Mouse (Mus musculus): ENCODE measurements around the gene Mllt1.

Mllt1 gene

DNA sequence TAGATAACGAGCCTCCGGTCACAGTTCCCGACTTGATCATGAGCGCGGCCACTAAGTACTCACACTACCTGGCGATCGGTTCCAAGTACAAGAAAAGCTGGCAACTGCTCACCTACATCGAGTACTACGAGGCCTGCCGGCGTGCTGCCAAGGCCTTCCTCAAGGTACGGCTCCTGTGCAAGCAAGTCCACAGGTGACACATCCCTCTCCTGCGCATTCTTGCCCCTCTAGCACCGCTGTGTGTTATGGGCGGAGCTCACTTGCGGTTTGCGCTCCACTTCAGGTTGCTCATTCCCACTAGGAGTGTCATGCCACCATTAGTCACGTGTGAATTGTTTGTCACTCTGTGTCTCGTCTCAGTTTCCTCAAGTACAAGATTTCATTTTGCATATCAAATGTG lies 57.8 kb downstream of the Mllt1 start:
- DNase-seq (ENCODE audit: low spot score in 2 of 2) = no peak

DNA sequence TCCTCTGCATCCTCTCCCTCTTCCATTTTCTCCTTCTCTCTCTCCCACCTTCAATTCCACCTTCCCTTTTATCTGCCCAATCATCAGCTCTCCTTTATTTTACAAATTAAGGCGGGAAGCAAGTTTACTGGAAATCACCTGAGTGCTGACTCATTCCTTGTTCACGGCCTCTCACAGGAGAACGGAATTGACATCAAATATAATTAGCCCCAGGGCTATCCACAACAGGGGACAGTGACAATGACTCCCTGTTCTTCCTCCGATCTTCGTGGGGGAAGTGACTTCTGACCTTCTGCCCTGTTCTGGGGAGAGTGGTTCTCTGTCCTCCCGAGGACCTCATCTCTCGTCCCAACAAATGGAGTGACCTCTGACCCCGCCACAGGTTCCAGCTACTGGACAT lies 58.2 kb downstream of the Mllt1 start:
- DNase-seq (ENCODE audit: low spot score in 2 of 2) = no peak

- DNase-seq (ENCODE audit: low spot score in 2 of 2) = no peak
Measured at GRCm38 (mm10) chr17:56876465-56876864, 58.8 kb downstream of the Mllt1 start.

- DNase-seq (ENCODE audit: low spot score in 2 of 2) = no peak
Measured at GRCm38 (mm10) chr17:56874936-56875651, 60.1 kb downstream of the Mllt1 start, which contains the start of gene 1700061G19Rik. Gene 1700061G19Rik, plus strand, starts transcription at chr17:56875477.

GRCm38 (mm10) chr17:56874237-56874636 lies 61.0 kb downstream of the Mllt1 start, which contains the start of gene Acsbg2:
Gene Acsbg2, minus strand, starts transcription at chr17:56874447.
- no peak for DNase-seq (ENCODE audit: low spot score in 2 of 2)

DNA sequence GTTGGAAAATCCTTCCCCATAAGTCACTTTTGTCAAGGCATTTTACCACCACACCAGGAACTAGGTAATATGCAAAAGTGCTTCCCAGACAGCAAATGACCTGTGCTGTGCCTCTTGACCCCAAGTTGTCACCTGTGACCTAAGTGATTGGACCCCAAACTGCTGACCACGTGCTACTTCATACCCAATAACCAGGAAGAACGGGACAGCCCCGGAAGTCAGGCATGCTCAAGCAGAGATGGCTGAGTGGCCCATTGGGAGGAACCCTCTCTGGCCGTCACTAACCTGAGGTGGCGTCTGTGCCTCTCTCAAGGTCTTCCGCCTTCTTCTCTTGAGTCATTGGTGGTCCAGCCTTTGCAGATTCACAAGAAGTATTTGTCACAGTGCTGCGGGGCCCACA lies 62.7 kb downstream of the Mllt1 start:
- no peak for DNase-seq (ENCODE audit: low spot score in 2 of 2)

DNA sequence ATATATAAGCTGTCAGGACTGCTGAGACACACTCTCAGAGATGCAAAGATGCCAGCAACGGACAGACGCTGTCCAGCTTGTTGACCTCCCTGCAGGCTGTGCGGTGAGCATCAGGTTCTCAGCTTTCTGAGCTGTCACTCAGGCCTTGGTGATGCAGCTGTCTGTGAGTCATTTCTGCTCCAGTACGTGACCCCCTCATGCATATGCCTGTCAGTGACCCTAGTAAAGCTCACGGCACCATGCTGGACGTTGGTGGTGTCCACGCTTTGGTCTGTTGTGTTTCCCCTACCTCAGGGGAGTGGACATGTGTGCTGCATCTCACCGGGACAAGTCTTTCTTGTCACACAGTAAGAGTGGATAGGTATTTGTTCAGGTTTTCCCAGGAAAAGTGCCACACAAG lies 63.4 kb downstream of the Mllt1 start:
- no peak for DNase-seq (ENCODE audit: low spot score in 2 of 2)

DNA sequence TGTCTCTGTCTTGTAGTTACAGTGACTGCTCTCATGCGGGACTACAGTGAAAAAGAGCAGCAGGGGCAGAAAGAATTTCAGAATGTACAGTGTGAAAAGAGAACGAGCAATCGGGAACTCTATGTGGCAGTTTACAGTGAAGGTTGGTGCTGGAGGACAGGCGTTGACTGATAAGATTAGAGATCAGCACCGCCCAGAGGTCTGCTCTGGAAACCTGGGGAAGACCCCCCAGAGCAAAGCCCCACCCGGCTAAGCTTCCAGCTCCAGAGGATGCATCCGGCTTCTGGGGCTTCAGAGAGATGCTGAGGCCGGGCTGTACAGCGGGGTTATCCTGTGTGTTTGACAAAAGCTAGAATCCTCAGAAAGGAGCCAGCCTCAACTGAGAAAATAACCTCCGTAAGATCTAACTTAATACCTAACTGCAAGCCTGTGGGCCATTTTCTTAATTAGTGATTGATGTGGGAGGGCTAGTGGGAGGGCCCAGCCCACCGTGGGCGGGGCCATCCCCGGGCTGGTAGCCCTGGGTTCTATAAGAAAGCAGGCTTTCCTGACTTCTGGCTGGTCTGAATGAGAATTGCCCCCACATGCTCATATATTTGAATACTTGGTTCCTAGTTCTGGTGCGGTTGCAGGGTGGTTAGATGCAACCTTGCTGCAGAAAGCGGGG lies 64.8 kb downstream of the Mllt1 start:
- DNase-seq (ENCODE audit: low spot score in 2 of 2) = no peak

GRCm38 (mm10) chr17:56869481-56869977 lies 65.7 kb downstream of the Mllt1 start:
- no peak for DNase-seq (ENCODE audit: low spot score in 2 of 2)

DNA sequence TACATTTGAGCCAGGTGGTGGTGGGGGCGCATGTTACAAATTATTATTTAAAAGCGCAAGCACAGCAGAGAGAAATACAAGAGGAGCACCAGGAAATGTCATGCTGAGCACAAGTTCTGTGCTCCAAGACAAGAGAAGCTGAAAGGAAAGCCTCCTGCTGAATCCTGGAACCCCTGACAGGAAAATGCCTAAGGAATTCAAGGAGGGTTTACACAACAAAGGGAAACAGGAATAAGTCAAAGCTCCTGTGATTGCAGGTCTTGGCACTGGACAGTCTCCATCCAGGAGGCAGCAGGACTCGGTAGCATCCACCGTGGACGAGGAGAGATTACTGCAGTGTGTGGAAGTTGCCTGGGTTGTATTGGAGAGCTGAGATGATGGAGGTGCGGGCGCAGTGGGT lies 69.1 kb downstream of the Mllt1 start:
- DNase-seq (ENCODE audit: low spot score in 2 of 2) = no peak

- peak in 1 of 2 experiments; percentile 38 for DNase-seq (ENCODE audit: low spot score in 2 of 2)
Measured at GRCm38 (mm10) chr17:56861197-56861596, 74.0 kb downstream of the Mllt1 start.

- DNase-seq (ENCODE audit: low spot score in 2 of 2) = no peak
Measured at GRCm38 (mm10) chr17:56858922-56859321, 76.3 kb downstream of the Mllt1 start.

GRCm38 (mm10) chr17:56858216-56858615 lies 77.0 kb downstream of the Mllt1 start:
- DNase-seq (ENCODE audit: low spot score in 2 of 2) = peak; percentile 64 to 82

GRCm38 (mm10) chr17:56855421-56855820 lies 79.8 kb downstream of the Mllt1 start:
- DNase-seq (ENCODE audit: low spot score in 2 of 2) = no peak

DNA sequence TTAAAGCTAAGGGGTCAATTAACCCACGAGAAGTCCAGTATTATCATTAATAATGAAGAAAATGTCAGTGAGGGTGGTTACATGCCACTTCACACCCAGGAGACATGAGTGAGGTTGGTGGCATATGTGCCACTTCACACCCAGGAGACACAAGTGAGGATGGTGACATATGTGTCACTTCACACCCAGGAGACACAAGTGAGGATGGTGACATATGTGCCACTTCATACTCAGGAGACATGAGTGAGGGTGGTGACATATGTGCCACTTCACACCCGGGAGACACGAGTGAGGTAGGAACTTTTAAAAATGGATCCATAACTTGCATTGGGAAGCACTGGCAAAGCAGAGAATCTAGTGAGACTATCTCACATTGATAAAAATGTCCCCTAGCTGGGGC lies 84.0 kb downstream of the Mllt1 start:
- no peak for DNase-seq (ENCODE audit: low spot score in 2 of 2)

GRCm38 (mm10) chr17:56849710-56850109 lies 85.5 kb downstream of the Mllt1 start:
- no peak for DNase-seq (ENCODE audit: low spot score in 2 of 2)

GRCm38 (mm10) chr17:56848785-56849184 lies 86.4 kb downstream of the Mllt1 start:
- DNase-seq (ENCODE audit: low spot score in 2 of 2) = no peak

GRCm38 (mm10) chr17:56843678-56844077 lies 91.5 kb downstream of the Mllt1 start:
- DNase-seq (ENCODE audit: low spot score in 2 of 2) = no peak
